Mouse (Mus musculus) Patski (cell line): Measurements from ENCODE around the gene Ephb3. TPM values are rescaled to one million over a fixed set of nuclear protein-coding genes. Genes with fewer than 3 reads are reported as not detected.

Source experiments
- ATAC-seq: fragments of 100-300 bp; one replicate; pipeline ENCODE4 v1.8.0; 2021
- CTCF ChIA-PET: fragments of 350-600 bp; sonication (Branson Sonifier 250); formaldehyde crosslinking; loops from one replicate; lab custom pipeline; 2022; ENCODE audit warnings: inconsistent platforms; lab: Charles Lee
- POLR2A ChIA-PET: fragments of 350-600 bp; sonication (Branson Sonifier 250); formaldehyde crosslinking; loops from one replicate; lab custom pipeline; 2022; ENCODE audit warnings: antibody characterized with exemption, inconsistent platforms; lab: Charles Lee
- DNase-seq: peaks from one replicate; pipeline ENCODE4 v3.0.0-alpha.2; 2011; ENCODE audit warnings: low read depth, low spot score
- H3K27me3 ChIP-seq: fragments of 371-371 bp; one replicate; pipeline ENCODE4 v1.5.1; 2021
- CTCF ChIP-seq: fragments of 100-300 bp; IDR thresholded peaks from one replicate; pipeline ENCODE4 v1.5.1; 2021
- in situ Hi-C: fragments of 300-500 bp; cut with MboI; formaldehyde crosslinking; loops from 3 replicates; pipeline ENCODE4 v1.11.1; 2018; ENCODE audit warnings: low pct_unique_long_range_greater_than_20kb, mixed read lengths
- polyA plus RNA-seq: library from polyadenylated mRNA; unstranded; gene quantifications from one replicate; pipeline ENCODE4 v1.2.3, GENCODE M21; 2021

Ephb3 gene
- polyA plus RNA-seq, 1 experiment from 2014 or later = 6.3 TPM

DNA sequence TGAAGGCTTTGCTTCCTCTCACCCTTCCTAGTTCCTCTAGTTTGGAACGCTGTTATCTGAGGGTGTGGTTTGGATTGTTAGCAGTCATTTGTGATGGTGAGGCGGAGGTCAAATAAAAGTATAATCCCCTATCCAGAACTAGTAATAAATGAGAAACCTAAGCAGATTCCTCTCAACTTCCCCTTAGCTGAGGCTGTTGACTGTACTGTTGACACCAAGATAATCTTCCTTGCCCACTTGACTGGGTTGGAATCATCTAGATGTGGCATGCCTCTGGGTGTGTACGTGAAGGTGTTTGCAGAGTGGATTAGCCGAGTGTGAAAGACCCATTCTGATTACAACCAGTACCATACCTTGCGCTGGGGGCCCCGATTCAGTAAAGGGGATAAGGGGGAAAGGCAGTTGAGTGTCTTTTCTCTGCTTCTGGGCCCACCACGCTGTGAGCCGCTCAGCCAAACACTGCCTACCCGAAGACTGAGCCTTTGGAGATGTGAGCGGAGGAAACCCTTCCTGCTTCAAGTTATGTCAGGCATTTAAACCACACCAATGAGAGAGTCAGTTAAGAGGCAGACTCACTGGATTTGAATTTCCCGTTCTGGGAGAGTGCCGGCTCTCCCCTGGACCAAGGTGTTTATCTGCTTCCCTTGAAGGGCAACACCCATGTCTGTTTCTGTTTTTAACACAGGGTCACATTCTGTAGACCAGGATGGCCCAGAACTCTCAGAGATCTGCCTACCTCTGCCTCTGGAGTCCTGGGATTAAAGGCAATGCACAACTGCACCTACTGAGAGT lies 52.2 kb downstream of the Ephb3 start:
- TF ChIP-seq CTCF = no peak
- ChIA-PET POLR2A (no interaction called here), CTCF (no interaction called here)
- ATAC-seq (no peak), DNase-seq (no peak)
- in situ Hi-C loops = no loop called here
- H3K27me3 ChIP-seq = peaks cover under 1% of the 10 kb centered on the region

DNA sequence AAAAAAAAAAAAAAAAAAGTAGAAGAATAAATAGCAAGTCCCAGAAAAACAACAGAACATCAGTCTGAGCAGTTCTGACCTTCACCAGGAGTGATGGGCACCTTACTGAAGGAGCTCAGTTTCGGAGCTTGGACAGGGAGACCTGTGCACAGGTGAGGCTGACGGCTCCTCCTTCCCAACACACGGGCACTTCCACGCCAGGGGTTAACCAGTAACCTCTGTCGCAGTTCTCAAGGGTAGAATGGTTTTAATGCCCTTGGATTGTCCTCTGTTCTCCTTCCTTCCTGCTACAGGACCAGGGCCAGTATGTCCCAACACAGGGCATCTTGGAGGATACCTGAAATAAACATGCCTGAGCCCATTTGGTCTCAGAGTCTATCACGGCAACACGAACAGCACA lies 60.9 kb downstream of the Ephb3 start:
- ChIA-PET POLR2A (no interaction called here), CTCF (interaction anchor here (0.7 kb wide), 1 partner anchor 1357 kb away, joined by 4 read pairs; no protein-coding TSS in a partner anchor)
- ATAC-seq = no peak
- DNase-seq = no peak
- in situ Hi-C loops = no loop called here
- H3K27me3 ChIP-seq = peaks cover 3% of the 10 kb centered on the region
- TF ChIP-seq CTCF = no peak

DNA sequence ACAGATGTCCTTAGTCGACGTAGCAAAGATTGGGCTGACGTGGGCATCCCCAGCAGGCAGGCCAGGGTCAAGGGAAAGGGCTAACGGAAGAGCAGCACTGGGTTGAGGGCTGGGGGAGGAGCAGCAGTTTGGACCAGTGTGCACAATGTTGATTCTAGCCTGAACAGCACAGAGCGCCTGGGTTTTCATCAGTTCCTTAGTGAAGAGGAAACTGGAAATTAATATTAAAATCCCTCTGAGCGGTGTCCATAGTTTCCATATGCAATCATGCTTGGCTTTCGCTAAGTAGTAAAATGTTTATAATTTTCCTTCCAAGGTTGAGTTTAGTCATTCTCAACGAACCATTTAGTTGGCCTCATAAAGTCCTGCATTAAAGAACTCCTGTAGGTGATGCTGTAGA lies 65.2 kb downstream of the Ephb3 start:
- POLR2A ChIA-PET = no interaction called here
- no peak for ATAC-seq
- in situ Hi-C loops = no loop called here

DNA sequence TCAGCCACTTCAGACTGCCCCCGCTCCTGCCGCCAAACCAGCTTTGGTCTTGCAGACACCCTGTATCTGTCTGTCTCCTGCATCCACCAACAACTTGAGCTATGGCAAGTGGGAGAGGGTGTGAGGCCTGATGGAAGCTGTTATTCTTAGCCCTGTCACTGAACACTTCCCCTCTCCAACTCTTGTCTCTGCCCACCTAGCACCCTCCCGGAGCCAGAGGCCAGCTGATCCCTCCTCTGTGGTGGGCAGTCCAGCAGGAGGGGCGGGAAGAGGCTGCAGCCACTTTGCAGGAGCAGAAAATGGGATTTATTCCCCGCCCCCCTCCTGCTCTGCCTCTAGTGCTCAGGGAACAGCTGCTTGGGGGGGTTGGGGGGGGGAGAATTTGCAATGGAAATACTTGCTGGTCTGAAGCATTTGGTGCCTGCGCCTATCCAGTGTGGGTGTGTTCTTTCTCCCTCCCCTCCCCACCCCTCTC lies 67.3 kb downstream of the Ephb3 start:
- ChIA-PET CTCF (no interaction called here), POLR2A (no interaction called here)
- no peak for DNase-seq
- no peaks in the 10 kb centered on the region for H3K27me3 ChIP-seq
- no peak for ATAC-seq
- no peak for TF ChIP-seq CTCF
- in situ Hi-C loops = no loop called here

More for the DNA sequence above, 65.2 kb downstream of the Ephb3 start:
- H3K27me3 ChIP-seq = no peaks in the 10 kb centered on the region
- no peak for DNase-seq
- no peak for TF ChIP-seq CTCF
- CTCF ChIA-PET = no interaction called here

DNA sequence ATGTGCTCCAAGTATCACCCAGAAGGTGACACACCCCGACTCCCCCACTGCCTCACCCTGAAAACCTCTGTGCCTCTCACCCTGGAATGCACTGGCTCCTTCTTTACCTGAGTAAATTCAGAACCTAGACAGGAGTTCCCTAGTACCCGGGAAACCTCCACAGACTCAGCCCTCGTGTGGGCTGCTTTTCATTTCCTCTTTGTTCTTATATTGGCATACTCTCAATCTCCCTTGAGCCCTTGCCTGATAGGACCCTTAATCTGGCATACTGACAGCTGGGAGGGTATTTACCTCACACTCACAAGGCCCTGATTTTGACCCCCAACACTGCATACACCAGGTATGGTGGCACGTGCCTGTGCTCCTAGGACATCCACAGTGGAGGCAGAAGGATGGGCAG lies 68.2 kb downstream of the Ephb3 start:
- ChIA-PET POLR2A (no interaction called here), CTCF (no interaction called here)
- ATAC-seq (no peak), DNase-seq (no peak)
- no peak for TF ChIP-seq CTCF
- in situ Hi-C loops = no loop called here
- H3K27me3 ChIP-seq = no peaks in the 10 kb centered on the region

Other genes with a start within 250 kb of the Ephb3 start
- gene Teddm3, start 50.8 kb upstream of the Ephb3 start, polyA plus RNA-seq = not detected
- 18.9 TPM for gene Vps8, start 218.4 kb downstream of the Ephb3 start, polyA plus RNA-seq